Mouse (Mus musculus) liver, embryonic 16.5 days (tissue): ENCODE results near the gene Tgm7. TPM values are rescaled to one million over a fixed set of nuclear protein-coding genes. Genes with fewer than 3 reads are reported as not detected.

Experiments used
- ATAC-seq: fragments of 200-750 bp; cut with Nextera tagmentation; 2 replicates; pipeline ENCODE4 v1.8.0; 2017; ENCODE audit warnings: low read depth, mild to moderate bottlenecking, moderate number of reproducible peaks, moderate library complexity
- H3K27ac ChIP-seq: fragments of 300-500 bp; sonication (generic); 2 replicates; pipeline ENCODE4 v1.5.1; 2014; ENCODE audit warnings: mild to moderate bottlenecking, low read length
- H3K27me3 ChIP-seq: fragments of 300-500 bp; sonication (generic); 2 replicates; pipeline ENCODE4 v1.6.1; 2014; ENCODE audit warnings: low read depth, low read length, mixed read lengths; ENCODE audit not compliant: control insufficient read depth, insufficient read depth
- H3K36me3 ChIP-seq: fragments of 300-500 bp; sonication (generic); 2 replicates; pipeline ENCODE4 v1.6.1; 2014; ENCODE audit warnings: mild to moderate bottlenecking; ENCODE audit not compliant: control insufficient read depth, insufficient read depth
- H3K4me1 ChIP-seq: fragments of 300-500 bp; sonication (generic); 2 replicates; pipeline ENCODE4 v1.6.1; 2014; ENCODE audit warnings: low read depth, low read length, mixed read lengths; ENCODE audit not compliant: control insufficient read depth
- H3K4me2 ChIP-seq: fragments of 300-500 bp; sonication (generic); 2 replicates; pipeline ENCODE4 v1.6.1; 2014; ENCODE audit warnings: low read depth, low read length, mixed read lengths
- H3K4me3 ChIP-seq: fragments of 300-500 bp; sonication (generic); 2 replicates; pipeline ENCODE4 v1.5.1; 2014; ENCODE audit warnings: low read depth, mild to moderate bottlenecking, low read length
- H3K9ac ChIP-seq: fragments of 300-500 bp; sonication (generic); 2 replicates; pipeline ENCODE4 v1.6.1; 2014; ENCODE audit warnings: low read depth, low read length
- H3K9me3 ChIP-seq: fragments of 300-500 bp; sonication (generic); replicated peaks from 2 replicates; pipeline ENCODE4 v1.6.1; 2016; ENCODE audit warnings: low read length; ENCODE audit not compliant: control insufficient read depth
- WGBS: fragments of 180-500 bp; shearing (Covaris S2); extraction: QIAGEN DNeasy Blood & Tissue Kit; methylation state at CpG from one replicate; pipeline ENCODE4 v1.1.7; 2014; ENCODE audit not compliant: insufficient replicate concordance; 5-methylcytosine and 5-hydroxymethylcytosine counted together
- polyA plus RNA-seq: library from polyadenylated mRNA; unstranded; fragments of >200 nt; fragmentation: Nextera tagmentation; extraction: Ambion mirVana; gene quantifications from 2 replicates; pipeline ENCODE4 v1.2.1, GENCODE M21; 2015

Tgm7 gene
- not detected in 2 replicates for polyA plus RNA-seq

DNA sequence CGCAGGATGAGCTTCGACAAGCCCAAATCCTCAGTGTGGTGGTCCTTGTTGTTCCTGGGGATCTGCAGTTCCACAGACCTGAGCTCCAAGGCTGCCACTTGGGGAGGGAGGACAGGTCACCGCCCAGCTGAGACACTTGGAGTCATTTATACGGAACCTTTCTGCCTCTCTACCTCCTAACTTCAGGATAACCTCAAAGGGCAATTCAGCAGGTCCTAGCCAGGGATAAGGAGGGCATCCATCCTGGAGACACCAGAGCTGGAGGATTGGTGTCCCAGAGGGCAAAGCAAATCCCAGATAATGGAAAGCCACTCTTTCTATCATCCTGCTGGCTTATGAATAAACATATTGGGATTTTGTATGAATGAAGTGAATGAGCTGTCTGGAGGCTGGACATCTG is at the start of gene Tgm7:
Gene Tgm7 (minus strand): TSS at position 101 of the 400 bp plus-strand sequence.
- Histone ChIP-seq H3K9ac (no peak within 1 kb of the TSS), H3K27ac (no peak within 1 kb of the TSS), H3K9me3 (no peaks in the 10 kb centered on the region), H3K4me2 (no peak within 1 kb of the TSS), H3K27me3 (0 out of 2 replicates have a peak, but pooled peaks cover 3% of the 10 kb centered on the region), H3K36me3 (no peaks in the 10 kb centered on the region), H3K4me3 (no peak within 1 kb of the TSS), H3K4me1 (no peaks in the 10 kb centered on the region)
- WGBS: 68% methylated on average over 4 of the region's 4 CpGs
- ATAC-seq: no peak

DNA sequence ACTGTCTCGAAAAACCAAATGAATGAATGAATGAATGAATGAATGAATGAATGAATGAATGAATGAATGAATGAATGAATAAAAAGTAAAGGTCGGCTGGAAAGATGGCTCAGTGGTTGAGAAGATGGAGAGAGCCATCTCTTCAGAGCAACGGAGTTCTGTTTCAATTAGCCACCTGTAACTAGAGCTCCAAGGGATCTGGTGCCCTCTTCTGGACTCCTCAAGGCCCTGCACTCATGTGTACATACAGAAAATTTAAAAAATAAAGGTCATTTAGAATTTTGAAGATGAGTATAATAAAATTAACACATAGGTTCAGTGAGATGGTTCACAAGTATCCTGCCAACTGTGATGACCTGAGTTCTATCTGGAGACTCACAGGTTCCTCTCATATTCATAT is 43.5 kb upstream of the Tgm7 start:
- H3K9me3 ChIP-seq: no peaks in the 10 kb centered on the region
- H3K27me3 ChIP-seq: no peaks in the 10 kb centered on the region
- H3K4me1 ChIP-seq: no peaks in the 10 kb centered on the region
- ATAC-seq: no peak
- H3K4me3 ChIP-seq: no peak overlapping the region
- 77% methylated on average over 3 of the region's 3 CpGs for WGBS
- peaks cover 14% of the 10 kb centered on the region for H3K36me3 ChIP-seq
- H3K27ac ChIP-seq: no peak overlapping the region
- H3K9ac ChIP-seq: no peak overlapping the region
- no peak overlapping the region for H3K4me2 ChIP-seq

- Histone ChIP-seq H3K9ac (no peak overlapping the region), H3K4me1 (no peaks in the 10 kb centered on the region), H3K27me3 (no peaks in the 10 kb centered on the region), H3K36me3 (peaks cover 15% of the 10 kb centered on the region), H3K4me3 (no peak overlapping the region), H3K27ac (no peak overlapping the region), H3K9me3 (no peaks in the 10 kb centered on the region), H3K4me2 (no peak overlapping the region)
- WGBS: 55% methylated on average over 5 of the region's 5 CpGs
- ATAC-seq: no peak
These were observed 40.1 kb upstream of the Tgm7 start for GRCm38 (mm10) chr2:121149679-121150078.

- no peak for ATAC-seq
- no peaks in the 10 kb centered on the region for H3K27me3 ChIP-seq
- peaks cover 10% of the 10 kb centered on the region for H3K36me3 ChIP-seq
- 54% methylated on average over 2 of the region's 2 CpGs for WGBS
- H3K4me1 ChIP-seq: peaks cover 28% of the 10 kb centered on the region
- no peak overlapping the region for H3K27ac ChIP-seq
- H3K4me3 ChIP-seq: no peak overlapping the region
- H3K9me3 ChIP-seq: no peaks in the 10 kb centered on the region
- H3K9ac ChIP-seq: no peak overlapping the region
- H3K4me2 ChIP-seq: no peak overlapping the region
These were observed 32.8 kb upstream of the Tgm7 start for GRCm38 (mm10) chr2:121142415-121142814.

- Histone ChIP-seq H3K4me2 (peak overlapping the region; percentile 90), H3K27me3 (no peaks in the 10 kb centered on the region), H3K9me3 (no peaks in the 10 kb centered on the region), H3K9ac (peak overlapping the region; percentile 93), H3K4me3 (peak overlapping the region; percentile 89), H3K36me3 (peaks cover 7% of the 10 kb centered on the region), H3K4me1 (peaks cover 28% of the 10 kb centered on the region), H3K27ac (peak overlapping the region; percentile 92)
- WGBS: 66% methylated on average over 16 of the region's 16 CpGs
- ATAC-seq: no peak
These were observed 31.8 kb upstream of the Tgm7 start for GRCm38 (mm10) chr2:121141216-121142035.

GRCm38 (mm10) chr2:121140018-121140882 is 30.7 kb upstream of the Tgm7 start, which contains the start of the genes Adal and Lcmt2:
Gene Adal (plus strand): TSS chr2:121140428.
Gene Lcmt2 (minus strand): TSS chr2:121140653.
- H3K27me3 ChIP-seq: no peaks in the 10 kb centered on the region
- H3K4me1 ChIP-seq: peaks cover 28% of the 10 kb centered on the region
- H3K36me3 ChIP-seq: peaks cover 6% of the 10 kb centered on the region
- H3K9ac ChIP-seq: peak within 1 kb of the TSS; percentile 93
- H3K9me3 ChIP-seq: no peaks in the 10 kb centered on the region
- peak; percentile 96 for ATAC-seq
- peak within 1 kb of the TSS; percentile 92 for H3K27ac ChIP-seq
- H3K4me3 ChIP-seq: peak within 1 kb of the TSS; percentile 89
- under 1% methylated on average over 87 of the region's 87 CpGs for WGBS
- H3K4me2 ChIP-seq: peak within 1 kb of the TSS; percentile 90

- 47% methylated on average over 29 of the region's 29 CpGs for WGBS
- Histone ChIP-seq H3K9me3 (no peaks in the 10 kb centered on the region), H3K9ac (peak overlapping the region; percentile 93), H3K27ac (peak overlapping the region; percentile 92), H3K27me3 (no peaks in the 10 kb centered on the region), H3K4me1 (peaks cover 28% of the 10 kb centered on the region), H3K4me3 (peak overlapping the region; percentile 89), H3K4me2 (peak overlapping the region; percentile 90), H3K36me3 (peaks cover 6% of the 10 kb centered on the region)
- ATAC-seq: no peak; the same call in 1 of the 2 replicates
These were observed 29.8 kb upstream of the Tgm7 start for GRCm38 (mm10) chr2:121139266-121140017.

GRCm38 (mm10) chr2:121137371-121137770 is 27.8 kb upstream of the Tgm7 start:
- H3K27ac ChIP-seq: no peak overlapping the region
- H3K4me2 ChIP-seq: peak overlapping the region; percentile 17
- no peak for ATAC-seq
- H3K9me3 ChIP-seq: no peaks in the 10 kb centered on the region
- H3K36me3 ChIP-seq: peaks cover 4% of the 10 kb centered on the region
- H3K4me3 ChIP-seq: no peak overlapping the region
- no peaks in the 10 kb centered on the region for H3K27me3 ChIP-seq
- no peak overlapping the region for H3K9ac ChIP-seq
- H3K4me1 ChIP-seq: peaks cover 28% of the 10 kb centered on the region
- WGBS: 91% methylated on average over 4 of the region's 4 CpGs
